In the genomic region with DNA sequence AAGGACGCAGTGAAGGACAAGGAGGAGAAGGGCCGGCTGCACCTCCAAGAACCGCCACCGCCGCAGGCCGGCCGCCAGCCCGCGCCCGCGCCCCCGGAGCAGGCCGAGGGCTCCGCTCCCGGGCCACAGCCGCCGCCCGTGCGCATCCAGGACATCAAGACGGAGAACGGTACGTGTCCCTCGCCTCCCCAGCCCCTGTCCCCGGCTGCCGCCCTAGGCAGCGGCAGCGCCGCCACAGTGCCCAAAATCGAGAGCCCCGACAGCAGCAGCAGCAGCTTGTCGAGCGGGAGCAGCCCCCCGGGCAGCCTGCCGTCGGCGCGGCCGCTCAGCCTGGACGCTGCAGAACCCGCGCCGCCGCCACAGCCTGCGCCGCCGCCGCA, we compare ENCODE assay signal across 8 mouse cellular contexts. TPM values are rescaled to one million over a fixed set of nuclear protein-coding genes. Genes with fewer than 3 reads are reported as not detected.
DNase-seq lines count a peak whose midpoint lies in the region; ATAC-seq lines count a peak whose summit lies in the region.

No protein-coding gene starts in this region.

- ATAC-seq in limb, embryonic 11.5 days (ENCODE audit: insufficient number of reproducible peaks, low FRiP score, low TSS enrichment, low read depth) = no peak
- ATAC-seq in stomach, embryonic 15.5 days (ENCODE audit: insufficient read depth, low FRiP score, low read depth) = no peak

- peak overlapping the region; percentile 92 for H3K4me2 ChIP-seq in limb, embryonic 11.5 days (ENCODE audit: low read depth, severe bottlenecking)
- peak overlapping the region; percentile 99 for H3K4me2 ChIP-seq in stomach, embryonic 15.5 days

- no peaks in the 10 kb centered on the region for H3K36me3 ChIP-seq in limb, embryonic 11.5 days (ENCODE audit: control insufficient read depth, insufficient read depth, low read length)
- no peaks in the 10 kb centered on the region for H3K36me3 ChIP-seq in stomach, embryonic 15.5 days

- peaks cover 63% of the 10 kb centered on the region for H3K27me3 ChIP-seq in limb, embryonic 11.5 days (ENCODE audit: control insufficient read depth, insufficient read depth, low read length)
- peaks cover 72% of the 10 kb centered on the region for H3K27me3 ChIP-seq in stomach, embryonic 15.5 days (replicated peaks)

- DNase-seq in gastrocnemius, postnatal 14 days = peak; percentile 19
- no peak for DNase-seq in gastrocnemius, adult 18-20 months (ENCODE audit: low spot score)
- DNase-seq in urinary bladder, postnatal 25 days (ENCODE audit: low spot score) = peak; percentile 48
- no peak for DNase-seq in urinary bladder, postnatal 4 days (ENCODE audit: low spot score in 2 of 2)
- DNase-seq in limb, embryonic 11.5 days (ENCODE audit: low spot score) = no peak
- no peak for DNase-seq in c-Kit-positive CD71-positive TER-119-positive erythroid progenitor cells, embryonic 14.5 days (ENCODE audit: low spot score)
- no peak for DNase-seq in right cerebral cortex, postnatal 4 days

- 1% methylated on average over 42 of the region's 47 CpGs for WGBS in limb, embryonic 11.5 days
- WGBS in stomach, embryonic 15.5 days = under 1% methylated on average over 47 of the region's 47 CpGs

- intact Hi-C loops in gastrocnemius, postnatal 14 days (cut with DNase I; ENCODE audit: low total_unique reads) = no loop called here

- H3K27ac ChIP-seq in limb, embryonic 11.5 days (replicated peaks; ENCODE audit: low read depth, low read length) = peak overlapping the region; percentile 95
- no peak overlapping the region for H3K27ac ChIP-seq in stomach, embryonic 15.5 days

- peak overlapping the region; percentile 89 for H3K9ac ChIP-seq in limb, embryonic 11.5 days (ENCODE audit: low read length)
- no peak overlapping the region for H3K9ac ChIP-seq in stomach, embryonic 15.5 days

- H3K4me1 ChIP-seq in limb, embryonic 11.5 days (ENCODE audit: control insufficient read depth, insufficient read depth, low read length) = peaks cover 9% of the 10 kb centered on the region; the same call in 1 of the 2 replicates
- H3K4me1 ChIP-seq in stomach, embryonic 15.5 days = peaks cover 34% of the 10 kb centered on the region

- peak overlapping the region; percentile 72 for H3K4me3 ChIP-seq in limb, embryonic 11.5 days (ENCODE audit: low read depth, low read length)
- peak overlapping the region; percentile 56 for H3K4me3 ChIP-seq in stomach, embryonic 15.5 days (replicated peaks)

- no peaks in the 10 kb centered on the region for H3K9me3 ChIP-seq in limb, embryonic 11.5 days (ENCODE audit: control insufficient read depth, low read length)
- no peaks in the 10 kb centered on the region for H3K9me3 ChIP-seq in stomach, embryonic 15.5 days

RNA-seq across cellular contexts. Expression of a gene that starts 1.3 kb away (rescaled TPM):
- 1 to 10 TPM; 1.3 to 1.4 TPM for total RNA-seq in gastrocnemius, postnatal 14 days (2021)
- under 1 TPM; 0.75 to 0.88 TPM for total RNA-seq in gastrocnemius, adult 18-20 months (2021)
- polyA plus RNA-seq in limb, embryonic 11.5 days (2014; fragmentation: Nextera tagmentation; extraction: Ambion mirVana) = 5.6 and 6.4 TPM in 2 replicates
- polyA plus RNA-seq in stomach, embryonic 15.5 days (2015; fragmentation: Nextera tagmentation; extraction: Ambion mirVana) = 0.18 and 0.28 TPM in 2 replicates

Comparison
In these comparisons a context has a peak if more than half of its experiments do, and no peak if none do; other contexts are left out.
1. DNase-seq: peak in gastrocnemius, postnatal 14 days (single experiment) and urinary bladder, postnatal 25 days (single experiment); none in gastrocnemius, adult 18-20 months (single experiment), urinary bladder, postnatal 4 days (0 of 2), limb, embryonic 11.5 days (single experiment), c-Kit-positive CD71-positive TER-119-positive erythroid progenitor cells, embryonic 14.5 days (single experiment) and right cerebral cortex, postnatal 4 days (single experiment).